13 mouse cellular contexts compared by ENCODE assay signal in genomic region chr6:53575191-53575590, GRCm38 (mm10).
DNase-seq lines count a peak whose midpoint lies in the region; ATAC-seq and TF ChIP-seq lines count a peak whose summit lies in the region.
"Had no signal": no experiment of that assay in that cellular context is flagged by ENCODE, and none has a peak within 500 bp of the region (broad histone marks: within the 10 kb centered on the region; RNA-seq: fewer than 3 reads in every experiment).

No protein-coding gene starts in this region.

- peaks cover 38% of the 10 kb centered on the region for H3K4me1 ChIP-seq in heart, embryonic 16.5 days (ENCODE audit: control insufficient read depth, insufficient read depth, low read length)
- H3K4me1 ChIP-seq in neural tube, embryonic 12.5 days, result peaks cover 27% of the 10 kb centered on the region
- H3K4me1 ChIP-seq in hindbrain, postnatal 0 days (ENCODE audit: insufficient read depth, low read length), result peaks cover 6% of the 10 kb centered on the region; the same call in 1 of the 2 replicates
- H3K4me1 ChIP-seq in stomach, postnatal 0 days (replicated peaks; ENCODE audit: control insufficient read depth, insufficient read depth), result no peaks in the 10 kb centered on the region

- peak overlapping the region; percentile 31; the same call in 1 of the 2 replicates for H3K27ac ChIP-seq in heart, embryonic 16.5 days (ENCODE audit: low read length)
- H3K27ac ChIP-seq in neural tube, embryonic 12.5 days, result no peak overlapping the region
- no peak overlapping the region for H3K27ac ChIP-seq in hindbrain, postnatal 0 days
- H3K27ac ChIP-seq in stomach, postnatal 0 days (replicated peaks), result no peak overlapping the region

- H3K9me3 ChIP-seq in heart, embryonic 16.5 days (replicated peaks; ENCODE audit: control insufficient read depth, low read length), result no peaks in the 10 kb centered on the region
- no peaks in the 10 kb centered on the region for H3K9me3 ChIP-seq in neural tube, embryonic 12.5 days
- H3K9me3 ChIP-seq in hindbrain, postnatal 0 days (ENCODE audit: low read length), result no peaks in the 10 kb centered on the region
- H3K9me3 ChIP-seq in stomach, postnatal 0 days (ENCODE audit: control insufficient read depth, low read length), result no peaks in the 10 kb centered on the region

- TF ChIP-seq CTCF in hindbrain, postnatal 0 days (IDR thresholded peaks at IDR 0.05; ENCODE audit: low read depth), result no peak
- TF ChIP-seq CTCF in stomach, postnatal 0 days (IDR thresholded peaks at IDR 0.05; ENCODE audit: low read depth), result no peak

- H3K27me3 ChIP-seq in heart, embryonic 16.5 days (ENCODE audit: control insufficient read depth, insufficient read depth, low read length), result no peaks in the 10 kb centered on the region
- H3K27me3 ChIP-seq in neural tube, embryonic 12.5 days (replicated peaks), result no peaks in the 10 kb centered on the region
- no peaks in the 10 kb centered on the region for H3K27me3 ChIP-seq in hindbrain, postnatal 0 days (ENCODE audit: insufficient read depth, low read length)
- H3K27me3 ChIP-seq in stomach, postnatal 0 days (ENCODE audit: control insufficient read depth, insufficient read depth, low read length), result no peaks in the 10 kb centered on the region

- no peak for ATAC-seq in heart, embryonic 16.5 days (replicated peaks; ENCODE audit: extremely low read depth, insufficient read depth, low FRiP score)
- ATAC-seq in neural tube, embryonic 12.5 days (ENCODE audit: low FRiP score, low read depth), result no peak
- no peak for ATAC-seq in hindbrain, postnatal 0 days
- no peak for ATAC-seq in stomach, postnatal 0 days (ENCODE audit: low FRiP score, low TSS enrichment)

- H3K36me3 ChIP-seq in heart, embryonic 16.5 days (ENCODE audit: control insufficient read depth, insufficient read depth), result no peaks in the 10 kb centered on the region
- no peaks in the 10 kb centered on the region for H3K36me3 ChIP-seq in neural tube, embryonic 12.5 days
- no peaks in the 10 kb centered on the region for H3K36me3 ChIP-seq in hindbrain, postnatal 0 days (ENCODE audit: insufficient read depth, low read length)
- no peaks in the 10 kb centered on the region for H3K36me3 ChIP-seq in stomach, postnatal 0 days (ENCODE audit: control insufficient read depth, insufficient read depth, low read length)

- 67% methylated on average over 4 of the region's 4 CpGs for WGBS in heart, embryonic 16.5 days
- 71% methylated on average over 4 of the region's 4 CpGs for WGBS in neural tube, embryonic 12.5 days
- 59% methylated on average over 4 of the region's 4 CpGs for WGBS in hindbrain, postnatal 0 days
- WGBS in stomach, postnatal 0 days, result 74% methylated on average over 4 of the region's 4 CpGs

- no peak for TF ChIP-seq EP300 in stomach, postnatal 0 days (optimal IDR thresholded peaks at IDR 0.05)

- H3K4me2 ChIP-seq in heart, embryonic 16.5 days (ENCODE audit: low read depth, low read length), result peak overlapping the region; percentile 69
- H3K4me2 ChIP-seq in neural tube, embryonic 12.5 days (replicated peaks), result peak overlapping the region; percentile 56
- peak overlapping the region; percentile 60 for H3K4me2 ChIP-seq in hindbrain, postnatal 0 days (ENCODE audit: low read depth, low read length)
- peak overlapping the region; percentile 61 for H3K4me2 ChIP-seq in stomach, postnatal 0 days (replicated peaks; ENCODE audit: low read depth)

- H3K4me3 ChIP-seq in heart, embryonic 16.5 days (ENCODE audit: low read length), result peak overlapping the region; percentile 58
- no peak overlapping the region for H3K4me3 ChIP-seq in neural tube, embryonic 12.5 days
- no peak overlapping the region for H3K4me3 ChIP-seq in hindbrain, postnatal 0 days (ENCODE audit: low read length)
- peak overlapping the region; percentile 45; the same call in 1 of the 2 replicates for H3K4me3 ChIP-seq in stomach, postnatal 0 days (ENCODE audit: low read depth, low read length)
- H3K4me3 ChIP-seq: erythroblast, embryonic 14.5 days had no signal

- no peak for DNase-seq in heart, adult 9 months (ENCODE audit: low spot score in 2 of 2)
- no peak for DNase-seq in neural tube, embryonic 10.5 days (ENCODE audit: extremely low spot score, low spot score)
- DNase-seq in hindbrain, postnatal 0 days (ENCODE audit: low spot score), result no peak
- DNase-seq in stomach, postnatal 0 days (ENCODE audit: low spot score), result no peak
- no peak for DNase-seq in urinary bladder, postnatal 25 days (ENCODE audit: low spot score)
- DNase-seq in frontal cortex, postnatal 14 days (ENCODE audit: low spot score in 2 of 2), result no peak
- DNase-seq: cerebellum, postnatal 14 days; kidney, postnatal 4 days; right cerebral cortex, postnatal 4 days; thymus, adult 18-20 months had no signal

- peak overlapping the region; percentile 77 for H3K9ac ChIP-seq in heart, embryonic 16.5 days (ENCODE audit: low read length)
- H3K9ac ChIP-seq in neural tube, embryonic 12.5 days, result no peak overlapping the region
- H3K9ac ChIP-seq in hindbrain, postnatal 0 days (replicated peaks; ENCODE audit: low read length), result no peak overlapping the region
- 0 out of 2 replicates have a peak overlapping the region, but pooled peaks have one; percentile 31 for H3K9ac ChIP-seq in stomach, postnatal 0 days (ENCODE audit: low read length)

Comparison
In these comparisons a context has a peak if more than half of its experiments do, and no peak if none do; other contexts are left out.
1. H3K4me3 ChIP-seq: peak in heart, embryonic 16.5 days (single experiment) and stomach, postnatal 0 days (single experiment); none in neural tube, embryonic 12.5 days (single experiment) and hindbrain, postnatal 0 days (single experiment).
2. H3K9ac ChIP-seq: peak in heart, embryonic 16.5 days (single experiment) and stomach, postnatal 0 days (single experiment); none in neural tube, embryonic 12.5 days (single experiment) and hindbrain, postnatal 0 days (single experiment).
3. Peak in every context shown above with its lines, with median percentiles within 50 percentile points of each other: H3K4me2 ChIP-seq.